16 mouse cellular contexts compared by ENCODE assay signal in genomic region chr3:95194721-95195135, GRCm38 (mm10). TPM values are rescaled to one million over a fixed set of nuclear protein-coding genes. Genes with fewer than 3 reads are reported as not detected.
DNase-seq lines count a peak whose midpoint lies in the region; ATAC-seq and TF ChIP-seq lines count a peak whose summit lies in the region.
"Had no signal": no experiment of that assay in that cellular context is flagged by ENCODE, and none has a peak within 500 bp of the region (broad histone marks: within the 10 kb centered on the region; RNA-seq: fewer than 3 reads in every experiment).

No protein-coding gene starts in this region.

- H3K4me2 ChIP-seq in midbrain, postnatal 0 days (ENCODE audit: low read depth, low read length, poor library complexity, severe bottlenecking) = no peak overlapping the region
- H3K4me2 ChIP-seq in midbrain, embryonic 16.5 days (ENCODE audit: low read length) = no peak overlapping the region
- no peak overlapping the region for H3K4me2 ChIP-seq in embryonic facial prominence, embryonic 15.5 days (replicated peaks)
- H3K4me2 ChIP-seq in intestine, embryonic 15.5 days (replicated peaks) = no peak overlapping the region
- H3K4me2 ChIP-seq: forebrain, embryonic 12.5 days; heart, embryonic 11.5 days; liver, embryonic 12.5 days; neural tube, embryonic 13.5 days had no signal

- no peaks in the 10 kb centered on the region for H3K27me3 ChIP-seq in midbrain, postnatal 0 days (ENCODE audit: insufficient read depth, low read length)
- no peaks in the 10 kb centered on the region for H3K27me3 ChIP-seq in midbrain, embryonic 16.5 days (ENCODE audit: control insufficient read depth, insufficient read depth, low read depth, low read length)
- no peaks in the 10 kb centered on the region for H3K27me3 ChIP-seq in embryonic facial prominence, embryonic 15.5 days
- no peaks in the 10 kb centered on the region for H3K27me3 ChIP-seq in intestine, embryonic 15.5 days (replicated peaks)
- H3K27me3 ChIP-seq: forebrain, embryonic 12.5 days; liver, embryonic 12.5 days; neural tube, embryonic 13.5 days had no signal

- H3K4me3 ChIP-seq in midbrain, postnatal 0 days (ENCODE audit: low read depth, low read length) = no peak overlapping the region
- H3K4me3 ChIP-seq in midbrain, embryonic 16.5 days (ENCODE audit: low read depth, low read length) = no peak overlapping the region
- H3K4me3 ChIP-seq in embryonic facial prominence, embryonic 15.5 days (replicated peaks) = no peak overlapping the region
- no peak overlapping the region for H3K4me3 ChIP-seq in intestine, embryonic 15.5 days (replicated peaks)
- H3K4me3 ChIP-seq: forebrain, embryonic 12.5 days; liver, embryonic 12.5 days; neural tube, embryonic 13.5 days had no signal

- peak; percentile 36; the same call in 1 of the 2 replicates for ATAC-seq in cerebellum, adult (ENCODE audit: insufficient number of reproducible peaks, low FRiP score, low TSS enrichment)
- no peak for ATAC-seq in midbrain, postnatal 0 days (ENCODE audit: low FRiP score)
- ATAC-seq in midbrain, embryonic 16.5 days = no peak
- peak; percentile 80 for ATAC-seq in embryonic facial prominence, embryonic 15.5 days (ENCODE audit: insufficient number of reproducible peaks, low FRiP score, low TSS enrichment, low read depth)
- no peak for ATAC-seq in intestine, embryonic 15.5 days
- ATAC-seq: liver, embryonic 12.5 days had no signal

- no peak for DNase-seq in cerebellum, postnatal 4 days (ENCODE audit: low spot score in 2 of 2)
- peak; percentile 43 for DNase-seq in midbrain, postnatal 0 days (ENCODE audit: low spot score)
- DNase-seq in adrenal gland, adult 2 months = no peak
- no peak for DNase-seq in adrenal gland, postnatal 14 days
- DNase-seq: gastrocnemius, postnatal 10 days; lung, postnatal 4 days; midbrain, embryonic 14.5 days; thymus, adult 2 months had no signal

- no peaks in the 10 kb centered on the region for H3K9me3 ChIP-seq in midbrain, postnatal 0 days (ENCODE audit: low read length)
- H3K9me3 ChIP-seq in midbrain, embryonic 16.5 days (replicated peaks; ENCODE audit: control insufficient read depth, low read length, poor library complexity, severe bottlenecking) = no peaks in the 10 kb centered on the region
- no peaks in the 10 kb centered on the region for H3K9me3 ChIP-seq in embryonic facial prominence, embryonic 15.5 days (replicated peaks)
- H3K9me3 ChIP-seq in intestine, embryonic 15.5 days = no peaks in the 10 kb centered on the region
- H3K9me3 ChIP-seq: forebrain, embryonic 12.5 days; liver, embryonic 12.5 days; neural tube, embryonic 13.5 days had no signal

- WGBS in midbrain, postnatal 0 days = 67% methylated on average over 6 of the region's 6 CpGs
- WGBS in midbrain, embryonic 16.5 days = 81% methylated on average over 6 of the region's 6 CpGs
- 43% methylated on average over 6 of the region's 6 CpGs for WGBS in embryonic facial prominence, embryonic 15.5 days
- WGBS in intestine, embryonic 15.5 days = 82% methylated on average over 6 of the region's 6 CpGs

- no peak overlapping the region for H3K9ac ChIP-seq in midbrain, postnatal 0 days (replicated peaks; ENCODE audit: low read length, poor library complexity, severe bottlenecking)
- H3K9ac ChIP-seq in midbrain, embryonic 16.5 days (ENCODE audit: low read depth, low read length) = no peak overlapping the region
- H3K9ac ChIP-seq in embryonic facial prominence, embryonic 15.5 days = no peak overlapping the region
- no peak overlapping the region for H3K9ac ChIP-seq in intestine, embryonic 15.5 days
- H3K9ac ChIP-seq: forebrain, embryonic 12.5 days; liver, embryonic 12.5 days; neural tube, embryonic 13.5 days had no signal

- H3K4me1 ChIP-seq in midbrain, postnatal 0 days (ENCODE audit: insufficient read depth, low read length) = no peaks in the 10 kb centered on the region
- H3K4me1 ChIP-seq in midbrain, embryonic 16.5 days (ENCODE audit: control insufficient read depth, insufficient read depth, low read length) = no peaks in the 10 kb centered on the region
- H3K4me1 ChIP-seq in embryonic facial prominence, embryonic 15.5 days = peaks cover 6% of the 10 kb centered on the region
- no peaks in the 10 kb centered on the region for H3K4me1 ChIP-seq in intestine, embryonic 15.5 days (replicated peaks)
- H3K4me1 ChIP-seq: forebrain, embryonic 12.5 days; liver, embryonic 12.5 days; neural tube, embryonic 13.5 days had no signal

- no peak overlapping the region for H3K27ac ChIP-seq in midbrain, postnatal 0 days (ENCODE audit: low read depth, low read length)
- no peak overlapping the region for H3K27ac ChIP-seq in midbrain, embryonic 16.5 days (ENCODE audit: low read length)
- H3K27ac ChIP-seq in embryonic facial prominence, embryonic 15.5 days (replicated peaks) = peak overlapping the region; percentile 13
- H3K27ac ChIP-seq in intestine, embryonic 15.5 days = no peak overlapping the region
- H3K27ac ChIP-seq: forebrain, embryonic 12.5 days; liver, embryonic 12.5 days; neural tube, embryonic 13.5 days had no signal

- no peak for TF ChIP-seq CTCF in midbrain, postnatal 0 days (IDR thresholded peaks at IDR 0.05)

- H3K36me3 ChIP-seq in midbrain, postnatal 0 days (ENCODE audit: insufficient read depth, low read length) = peaks cover 17% of the 10 kb centered on the region
- peaks cover 15% of the 10 kb centered on the region; the same call in 1 of the 2 replicates for H3K36me3 ChIP-seq in midbrain, embryonic 16.5 days (ENCODE audit: control insufficient read depth, insufficient read depth, low read length)
- peaks cover 66% of the 10 kb centered on the region for H3K36me3 ChIP-seq in embryonic facial prominence, embryonic 15.5 days
- peaks cover 31% of the 10 kb centered on the region for H3K36me3 ChIP-seq in intestine, embryonic 15.5 days

RNA-seq across cellular contexts. Expression of gene Gabpb2, which starts 23.0 kb away (rescaled TPM):
- 6.5 and 7.6 TPM in 2 replicates for total RNA-seq in midbrain, postnatal 0 days (2014; rRNA removed)
- polyA plus RNA-seq in midbrain, postnatal 0 days (2015; fragmentation: Nextera tagmentation; extraction: Ambion mirVana) = 1.5 and 1.6 TPM in 2 replicates
- polyA plus RNA-seq in midbrain, embryonic 16.5 days (2015; fragmentation: Nextera tagmentation; extraction: Ambion mirVana) = 2.4 and 3.0 TPM in 2 replicates
- polyA plus RNA-seq in embryonic facial prominence, embryonic 15.5 days (2015; fragmentation: Nextera tagmentation; extraction: Ambion mirVana) = 8.9 and 9.8 TPM in 2 replicates
- total RNA-seq in adrenal gland, adult 2 months (2021) = 10 to 100 TPM; 19.0 to 21.1 TPM
- polyA plus RNA-seq in adrenal gland, adult 2 months (2012; rRNA removed) = 4.0 and 4.5 TPM in 2 replicates
- total RNA-seq in adrenal gland, postnatal 14 days (2021) = 22.6 and 26.4 TPM in 2 replicates
- polyA plus RNA-seq in intestine, embryonic 15.5 days (2015; fragmentation: Nextera tagmentation; extraction: Ambion mirVana) = 8.0 and 8.5 TPM in 2 replicates

RNA-seq across cellular contexts. Expression of gene Cdc42se1, which starts 33.8 kb away (rescaled TPM):
- 35.0 and 54.7 TPM in 2 replicates for total RNA-seq in midbrain, postnatal 0 days (2014; rRNA removed)
- polyA plus RNA-seq in midbrain, postnatal 0 days (2015; fragmentation: Nextera tagmentation; extraction: Ambion mirVana) = 40.9 and 41.4 TPM in 2 replicates
- polyA plus RNA-seq in midbrain, embryonic 16.5 days (2015; fragmentation: Nextera tagmentation; extraction: Ambion mirVana) = 46.6 and 50.9 TPM in 2 replicates
- 121 and 123 TPM in 2 replicates for polyA plus RNA-seq in embryonic facial prominence, embryonic 15.5 days (2015; fragmentation: Nextera tagmentation; extraction: Ambion mirVana)
- total RNA-seq in adrenal gland, adult 2 months (2021) = 100 to 1,000 TPM in 1 of 2 experiments, 10 to 100 TPM in 1; 89.7 to 102 TPM
- 46.1 and 53.0 TPM in 2 replicates for polyA plus RNA-seq in adrenal gland, adult 2 months (2012; rRNA removed)
- 63.3 and 80.3 TPM in 2 replicates for total RNA-seq in adrenal gland, postnatal 14 days (2021)
- 70.2 and 74.3 TPM in 2 replicates for polyA plus RNA-seq in intestine, embryonic 15.5 days (2015; fragmentation: Nextera tagmentation; extraction: Ambion mirVana)

RNA-seq across cellular contexts. Expression of gene Sema6c, which starts 34.5 kb away (rescaled TPM):
- 126 and 148 TPM in 2 replicates for total RNA-seq in midbrain, postnatal 0 days (2014; rRNA removed)
- 17.1 and 18.4 TPM in 2 replicates for polyA plus RNA-seq in midbrain, postnatal 0 days (2015; fragmentation: Nextera tagmentation; extraction: Ambion mirVana)
- polyA plus RNA-seq in midbrain, embryonic 16.5 days (2015; fragmentation: Nextera tagmentation; extraction: Ambion mirVana) = 18.9 and 20.9 TPM in 2 replicates
- 13.1 and 15.6 TPM in 2 replicates for polyA plus RNA-seq in embryonic facial prominence, embryonic 15.5 days (2015; fragmentation: Nextera tagmentation; extraction: Ambion mirVana)
- total RNA-seq in adrenal gland, adult 2 months (2021) = 1 to 10 TPM; 2.6 to 3.8 TPM
- polyA plus RNA-seq in adrenal gland, adult 2 months (2012; rRNA removed) = 8.6 and 12.4 TPM in 2 replicates
- total RNA-seq in adrenal gland, postnatal 14 days (2021) = 2.8 and 5.4 TPM in 2 replicates
- 4.3 and 4.8 TPM in 2 replicates for polyA plus RNA-seq in intestine, embryonic 15.5 days (2015; fragmentation: Nextera tagmentation; extraction: Ambion mirVana)

RNA-seq across cellular contexts. Expression of gene Mllt11, which starts 37.2 kb away (rescaled TPM):
- 301 and 367 TPM in 2 replicates for total RNA-seq in midbrain, postnatal 0 days (2014; rRNA removed)
- 738 and 774 TPM in 2 replicates for polyA plus RNA-seq in midbrain, postnatal 0 days (2015; fragmentation: Nextera tagmentation; extraction: Ambion mirVana)
- polyA plus RNA-seq in midbrain, embryonic 16.5 days (2015; fragmentation: Nextera tagmentation; extraction: Ambion mirVana) = 336 and 438 TPM in 2 replicates
- 18.4 and 19.2 TPM in 2 replicates for polyA plus RNA-seq in embryonic facial prominence, embryonic 15.5 days (2015; fragmentation: Nextera tagmentation; extraction: Ambion mirVana)
- total RNA-seq in adrenal gland, adult 2 months (2021) = 1 to 10 TPM; 8.0 to 8.7 TPM
- 7.2 and 9.2 TPM in 2 replicates for polyA plus RNA-seq in adrenal gland, adult 2 months (2012; rRNA removed)
- total RNA-seq in adrenal gland, postnatal 14 days (2021) = 6.9 and 15.1 TPM in 2 replicates
- polyA plus RNA-seq in intestine, embryonic 15.5 days (2015; fragmentation: Nextera tagmentation; extraction: Ambion mirVana) = 19.0 and 20.2 TPM in 2 replicates

RNA-seq across cellular contexts. Expression of gene Gm128, which starts 46.7 kb away (rescaled TPM):
- 0.24 and 0.49 TPM in 2 replicates for total RNA-seq in midbrain, postnatal 0 days (2014; rRNA removed)
- 0.19 and 0.27 TPM in 2 replicates for polyA plus RNA-seq in midbrain, postnatal 0 days (2015; fragmentation: Nextera tagmentation; extraction: Ambion mirVana)
- polyA plus RNA-seq in midbrain, embryonic 16.5 days (2015; fragmentation: Nextera tagmentation; extraction: Ambion mirVana) = 0.21 and 0.24 TPM in 2 replicates
- polyA plus RNA-seq in embryonic facial prominence, embryonic 15.5 days (2015; fragmentation: Nextera tagmentation; extraction: Ambion mirVana) = 0.54 and 0.80 TPM in 2 replicates
- under 1 TPM in 1 of 2 experiments, not detected in 1; 0.21 TPM for total RNA-seq in adrenal gland, adult 2 months (2021)
- polyA plus RNA-seq in adrenal gland, adult 2 months (2012; rRNA removed) = 0.20 and 0.22 TPM in 2 replicates
- not detected in 2 replicates for total RNA-seq in adrenal gland, postnatal 14 days (2021)
- 0.16 and 0.20 TPM in 2 replicates for polyA plus RNA-seq in intestine, embryonic 15.5 days (2015; fragmentation: Nextera tagmentation; extraction: Ambion mirVana)

Comparison
In these comparisons a context has a peak if more than half of its experiments do, and no peak if none do; other contexts are left out.
1. ATAC-seq: peak in cerebellum, adult (single experiment) and embryonic facial prominence, embryonic 15.5 days (single experiment); none in midbrain, postnatal 0 days (single experiment), midbrain, embryonic 16.5 days (single experiment) and intestine, embryonic 15.5 days (single experiment).